In genomic region chr17:12751218-12751617, GRCm38 (mm10) we compare ENCODE assay signal across 9 mouse cellular contexts. TPM values are rescaled to one million over a fixed set of nuclear protein-coding genes. Genes with fewer than 3 reads are reported as not detected.
DNase-seq lines count a peak whose midpoint lies in the region; ATAC-seq lines count a peak whose summit lies in the region.
"Had no signal": no experiment of that assay in that cellular context is flagged by ENCODE, and none has a peak within 500 bp of the region (broad histone marks: within the 10 kb centered on the region; RNA-seq: fewer than 3 reads in every experiment).

No protein-coding gene starts in this region.

- peaks cover 25% of the 10 kb centered on the region for H3K36me3 ChIP-seq in embryonic facial prominence, embryonic 13.5 days
- peaks cover 18% of the 10 kb centered on the region; the same call in 1 of the 2 replicates for H3K36me3 ChIP-seq in limb, embryonic 15.5 days
- H3K36me3 ChIP-seq: liver, embryonic 13.5 days had no signal

- H3K9ac ChIP-seq in embryonic facial prominence, embryonic 13.5 days: no peak overlapping the region
- no peak overlapping the region for H3K9ac ChIP-seq in limb, embryonic 15.5 days
- H3K9ac ChIP-seq: liver, embryonic 13.5 days had no signal

- no peaks in the 10 kb centered on the region for H3K27me3 ChIP-seq in embryonic facial prominence, embryonic 13.5 days
- no peaks in the 10 kb centered on the region for H3K27me3 ChIP-seq in limb, embryonic 15.5 days
- H3K27me3 ChIP-seq: liver, embryonic 13.5 days had no signal

- 15% methylated on average over 4 of the region's 4 CpGs for WGBS in embryonic facial prominence, embryonic 13.5 days
- WGBS in limb, embryonic 15.5 days: 18% methylated on average over 4 of the region's 4 CpGs

- ATAC-seq in embryonic facial prominence, embryonic 13.5 days (ENCODE audit: insufficient number of reproducible peaks, insufficient read depth, low FRiP score, low TSS enrichment, low read depth): peak; percentile 56; the same call in 1 of the 2 replicates
- 0 out of 2 replicates have a peak, but pooled peaks have one; percentile 60 for ATAC-seq in limb, embryonic 15.5 days (ENCODE audit: insufficient number of reproducible peaks, low FRiP score, low TSS enrichment, low read depth)

- H3K4me2 ChIP-seq in embryonic facial prominence, embryonic 13.5 days: peak overlapping the region; percentile 29; the same call in 1 of the 2 replicates
- no peak overlapping the region; the same call in 1 of the 2 replicates for H3K4me2 ChIP-seq in limb, embryonic 15.5 days
- H3K4me2 ChIP-seq: liver, embryonic 13.5 days had no signal

- DNase-seq in kidney, adult 9 months: peak; percentile 31
- no peak for DNase-seq in kidney, adult 11 months
- DNase-seq in NIH3T3 (ENCODE audit: low read depth): peak; percentile 64
- no peak for DNase-seq in layer of hippocampus, postnatal 25 days (ENCODE audit: extremely low spot score in 1 of 2, low spot score in 1 of 2)
- DNase-seq in layer of hippocampus, adult 9-11 months: no peak
- DNase-seq in adrenal gland, adult 8-10 months: no peak
- DNase-seq: liver, embryonic 13.5 days had no signal

- H3K27ac ChIP-seq in embryonic facial prominence, embryonic 13.5 days: peak overlapping the region; percentile 85
- peak overlapping the region; percentile 78 for H3K27ac ChIP-seq in limb, embryonic 15.5 days
- H3K27ac ChIP-seq: liver, embryonic 13.5 days had no signal

- peaks cover 74% of the 10 kb centered on the region for H3K4me1 ChIP-seq in embryonic facial prominence, embryonic 13.5 days
- H3K4me1 ChIP-seq in limb, embryonic 15.5 days: peaks cover 78% of the 10 kb centered on the region

- H3K4me3 ChIP-seq in embryonic facial prominence, embryonic 13.5 days: no peak overlapping the region
- H3K4me3 ChIP-seq in limb, embryonic 15.5 days: no peak overlapping the region
- H3K4me3 ChIP-seq: liver, embryonic 13.5 days had no signal

- H3K9me3 ChIP-seq in embryonic facial prominence, embryonic 13.5 days: no peaks in the 10 kb centered on the region
- H3K9me3 ChIP-seq in limb, embryonic 15.5 days: no peaks in the 10 kb centered on the region
- H3K9me3 ChIP-seq: liver, embryonic 13.5 days had no signal

RNA-seq across cellular contexts. Expression of gene Igf2r, which starts 18.2 kb away (rescaled TPM):
- 27.9 and 35.4 TPM in 2 replicates for polyA plus RNA-seq in embryonic facial prominence, embryonic 13.5 days (2015; fragmentation: Nextera tagmentation; extraction: Ambion mirVana)
- polyA plus RNA-seq in limb, embryonic 15.5 days (2015; fragmentation: Nextera tagmentation; extraction: Ambion mirVana): 45.0 TPM in 2 replicates
- total RNA-seq in layer of hippocampus, postnatal 25 days (2021): 10 to 100 TPM; 28.1 to 29.8 TPM
- 10 to 100 TPM; 75.7 to 93.3 (median 83.9) TPM for total RNA-seq in adrenal gland, adult 8-10 months (2022)

Comparison
In these comparisons a context has a peak if more than half of its experiments do, and no peak if none do; other contexts are left out.
1. DNase-seq: peak in kidney, adult 9 months (single experiment) and NIH3T3 (single experiment); none in kidney, adult 11 months (single experiment), layer of hippocampus, postnatal 25 days (0 of 2), layer of hippocampus, adult 9-11 months (single experiment) and adrenal gland, adult 8-10 months (single experiment).